Mouse (Mus musculus) heart, embryonic 11.5 days (tissue): ENCODE results near the gene Atg7. TPM values are rescaled to one million over a fixed set of nuclear protein-coding genes. Genes with fewer than 3 reads are reported as not detected.

Experiments used
- ATAC-seq: fragments of 200-750 bp; cut with Nextera tagmentation; replicated peaks from 2 replicates; pipeline ENCODE4 v1.8.0; 2017; ENCODE audit warnings: moderate library complexity; ENCODE audit not compliant: insufficient number of reproducible peaks, low FRiP score, low TSS enrichment
- H3K27ac ChIP-seq: fragments of 300-500 bp; sonication (generic); 2 replicates; pipeline ENCODE4 v1.5.1; 2014; ENCODE audit warnings: mild to moderate bottlenecking, low read depth, low read length
- H3K27me3 ChIP-seq: fragments of 300-500 bp; sonication (generic); 2 replicates; pipeline ENCODE4 v1.6.1; 2014; ENCODE audit warnings: mild to moderate bottlenecking, low read length, mixed read lengths; ENCODE audit not compliant: control insufficient read depth, insufficient read depth
- H3K36me3 ChIP-seq: fragments of 300-500 bp; sonication (generic); 2 replicates; pipeline ENCODE4 v1.6.1; 2014; ENCODE audit warnings: mild to moderate bottlenecking, low read length, moderate library complexity, mixed read lengths; ENCODE audit not compliant: control insufficient read depth, insufficient read depth
- H3K4me1 ChIP-seq: fragments of 300-500 bp; sonication (generic); 2 replicates; pipeline ENCODE4 v1.6.1; 2014; ENCODE audit warnings: low read length; ENCODE audit not compliant: control insufficient read depth, insufficient read depth
- H3K4me2 ChIP-seq: fragments of 300-500 bp; sonication (generic); 2 replicates; pipeline ENCODE4 v1.6.1; 2014; ENCODE audit warnings: mild to moderate bottlenecking, moderate library complexity
- H3K4me3 ChIP-seq: fragments of 300-500 bp; sonication (generic); 2 replicates; pipeline ENCODE4 v1.5.1; 2014; ENCODE audit warnings: low read depth, low read length
- H3K9ac ChIP-seq: fragments of 300-500 bp; sonication (generic); 2 replicates; pipeline ENCODE4 v1.6.1; 2014; ENCODE audit warnings: mild to moderate bottlenecking, low read depth, low read length, moderate library complexity
- H3K9me3 ChIP-seq: fragments of 300-500 bp; sonication (generic); replicated peaks from 2 replicates; pipeline ENCODE4 v1.6.1; 2016; ENCODE audit warnings: low read length; ENCODE audit not compliant: control insufficient read depth
- whole genome bisulfite sequencing: fragments of 180-500 bp; shearing (Covaris S2); extraction: QIAGEN DNeasy Blood & Tissue Kit; methylation state at CpG from one replicate; pipeline ENCODE4 v1.1.7; 2014; ENCODE audit not compliant: insufficient replicate concordance; 5-methylcytosine and 5-hydroxymethylcytosine counted together
- polyA plus RNA-seq: library from polyadenylated mRNA; unstranded; fragments of >200 nt; fragmentation: Nextera tagmentation; extraction: Ambion mirVana; gene quantifications from 2 replicates; pipeline ENCODE4 v1.2.1, GENCODE M21; 2014

The Atg7 gene
- polyA plus RNA-seq, 1 experiment from 2014 or later = 16.9 TPM

DNA sequence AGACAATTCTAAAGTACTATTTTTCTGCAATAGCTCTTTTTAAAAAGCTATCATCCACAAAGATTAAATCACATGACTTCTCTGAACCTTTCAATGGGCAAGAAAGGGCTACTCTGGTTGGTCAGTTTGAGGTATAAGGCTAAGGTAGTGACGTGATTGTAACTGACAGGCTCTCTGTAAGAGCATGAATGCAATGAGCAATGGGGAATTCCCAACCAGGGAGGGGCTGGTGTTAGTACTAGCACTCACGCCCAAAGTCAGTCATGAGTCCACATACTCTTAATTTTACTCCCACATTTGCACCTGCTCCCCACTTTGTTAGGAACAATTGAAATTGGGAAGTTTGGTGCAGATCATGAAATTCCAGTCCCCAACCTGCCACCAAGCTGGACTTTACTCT lies 147.2 kb downstream of the Atg7 start:
- H3K27ac ChIP-seq = no peak overlapping the region
- no peaks in the 10 kb centered on the region for H3K9me3 ChIP-seq
- no peak overlapping the region for H3K9ac ChIP-seq
- H3K4me3 ChIP-seq = no peak overlapping the region
- no peak for ATAC-seq
- WGBS = 81% methylated on average over 2 of the region's 2 CpGs
- no peaks in the 10 kb centered on the region for H3K4me1 ChIP-seq
- no peak overlapping the region for H3K4me2 ChIP-seq
- H3K27me3 ChIP-seq = no peaks in the 10 kb centered on the region
- H3K36me3 ChIP-seq = no peaks in the 10 kb centered on the region

DNA sequence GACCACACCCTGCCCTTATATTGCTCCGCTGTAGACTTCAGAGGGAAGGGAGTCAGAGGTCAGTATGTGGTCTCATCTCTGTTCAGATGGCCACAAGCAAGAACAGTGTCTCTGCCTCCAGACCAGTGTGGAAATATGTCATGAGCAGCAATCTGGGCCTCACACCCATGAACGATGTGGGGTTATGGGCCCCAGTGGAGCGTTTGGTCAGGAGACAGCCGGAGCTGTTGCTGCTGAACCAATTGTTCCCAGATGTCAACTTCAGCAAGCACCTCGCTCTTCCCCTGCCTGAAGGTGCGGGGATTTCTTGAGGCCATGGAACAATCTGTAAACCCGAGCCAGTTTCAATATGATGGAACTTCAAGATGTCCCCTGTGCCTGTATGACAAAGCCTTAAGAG lies 148.0 kb downstream of the Atg7 start:
- no peaks in the 10 kb centered on the region for H3K36me3 ChIP-seq
- H3K4me3 ChIP-seq = no peak overlapping the region
- H3K9me3 ChIP-seq = no peaks in the 10 kb centered on the region
- H3K27ac ChIP-seq = no peak overlapping the region
- H3K4me2 ChIP-seq = no peak overlapping the region
- H3K27me3 ChIP-seq = no peaks in the 10 kb centered on the region
- no peak overlapping the region for H3K9ac ChIP-seq
- WGBS = 77% methylated on average over 7 of the region's 7 CpGs
- H3K4me1 ChIP-seq = no peaks in the 10 kb centered on the region
- no peak for ATAC-seq

DNA sequence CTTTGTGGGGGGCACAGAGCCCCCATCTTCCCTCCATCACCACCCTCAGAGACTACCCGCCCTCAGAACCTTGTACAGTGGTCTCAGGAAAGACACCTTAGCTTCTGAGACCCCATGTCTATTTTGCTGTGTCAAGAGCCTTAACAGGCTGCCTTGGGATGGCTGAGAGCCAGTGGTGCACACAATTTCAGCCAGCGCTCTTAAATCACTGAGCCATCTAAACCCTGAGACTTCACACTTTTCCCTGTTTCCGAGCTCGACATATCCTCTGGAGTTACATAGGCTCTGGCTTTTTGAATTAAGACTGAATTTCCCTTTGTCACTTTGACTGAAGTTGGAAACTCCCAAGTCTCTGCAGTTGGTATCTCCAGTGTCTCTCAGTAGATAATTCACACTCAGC lies 148.9 kb downstream of the Atg7 start:
- no peak overlapping the region for H3K9ac ChIP-seq
- H3K4me3 ChIP-seq = no peak overlapping the region
- no peaks in the 10 kb centered on the region for H3K9me3 ChIP-seq
- H3K4me1 ChIP-seq = no peaks in the 10 kb centered on the region
- ATAC-seq = no peak
- WGBS = 76% methylated on average over 4 of the region's 4 CpGs
- H3K4me2 ChIP-seq = no peak overlapping the region
- no peaks in the 10 kb centered on the region for H3K36me3 ChIP-seq
- H3K27ac ChIP-seq = no peak overlapping the region
- no peaks in the 10 kb centered on the region for H3K27me3 ChIP-seq

DNA sequence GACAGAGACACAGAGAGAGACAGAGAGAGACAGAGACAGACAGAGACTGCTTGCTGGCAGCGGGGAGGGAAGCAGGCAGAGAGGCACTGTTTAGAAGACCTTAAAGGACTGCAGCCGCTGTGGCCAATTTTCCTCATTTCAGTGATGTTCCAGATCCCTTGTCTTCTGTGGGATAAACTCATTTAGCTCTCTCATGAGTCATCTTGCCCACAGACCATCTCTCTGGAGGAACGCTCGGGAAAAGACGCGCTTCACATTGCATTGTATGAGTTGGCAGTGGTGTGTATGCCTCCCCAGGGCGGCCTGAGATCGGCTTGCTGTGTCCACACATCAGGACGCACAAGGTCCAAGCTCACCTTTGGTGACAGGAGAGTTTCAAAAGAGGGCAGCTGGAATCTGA lies 151.8 kb downstream of the Atg7 start:
- H3K27ac ChIP-seq = no peak overlapping the region
- H3K9me3 ChIP-seq = no peaks in the 10 kb centered on the region
- 0 out of 2 replicates have a peak, but pooled peaks cover 3% of the 10 kb centered on the region for H3K4me1 ChIP-seq
- H3K4me2 ChIP-seq = no peak overlapping the region
- no peaks in the 10 kb centered on the region for H3K27me3 ChIP-seq
- H3K9ac ChIP-seq = no peak overlapping the region
- 89% methylated on average over 9 of the region's 9 CpGs for WGBS
- no peak for ATAC-seq
- no peaks in the 10 kb centered on the region for H3K36me3 ChIP-seq
- no peak overlapping the region for H3K4me3 ChIP-seq

DNA sequence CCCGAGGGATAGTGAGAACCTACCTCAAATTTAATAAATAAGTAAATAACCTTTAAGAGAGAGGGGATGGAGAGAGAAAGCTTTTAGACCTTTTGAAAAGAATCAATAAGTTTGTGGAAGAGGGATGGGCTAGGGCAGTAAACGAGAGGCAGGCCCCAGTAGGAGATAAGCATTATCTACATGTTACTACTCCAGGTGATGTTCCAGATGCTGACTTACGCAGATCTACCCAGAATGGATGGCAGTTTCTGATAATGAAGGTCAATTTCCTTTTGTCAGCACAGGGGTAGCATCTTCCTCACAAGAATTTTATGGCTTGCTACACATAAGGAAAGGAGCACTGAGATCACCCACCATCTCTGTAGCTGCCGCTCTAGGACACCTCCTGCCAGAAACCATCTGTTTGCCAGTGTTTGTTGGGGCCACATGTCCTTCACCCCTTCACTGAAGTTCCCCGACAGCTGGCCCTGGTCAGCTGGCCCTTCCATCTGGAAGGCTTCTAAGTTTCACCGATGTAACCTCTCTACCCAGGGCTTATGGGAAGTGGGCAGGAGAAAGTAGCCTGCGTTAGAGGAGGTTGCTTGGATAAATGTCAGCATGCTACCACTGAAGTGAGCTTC lies 152.9 kb downstream of the Atg7 start:
- Histone ChIP-seq H3K27me3 (no peaks in the 10 kb centered on the region), H3K4me2 (no peak overlapping the region), H3K36me3 (no peaks in the 10 kb centered on the region), H3K9me3 (no peaks in the 10 kb centered on the region), H3K4me3 (no peak overlapping the region), H3K4me1 (peaks cover 8% of the 10 kb centered on the region; the same call in 1 of the 2 replicates), H3K9ac (no peak overlapping the region), H3K27ac (no peak overlapping the region)
- no peak for ATAC-seq
- 72% methylated on average over 7 of the region's 7 CpGs for WGBS

DNA sequence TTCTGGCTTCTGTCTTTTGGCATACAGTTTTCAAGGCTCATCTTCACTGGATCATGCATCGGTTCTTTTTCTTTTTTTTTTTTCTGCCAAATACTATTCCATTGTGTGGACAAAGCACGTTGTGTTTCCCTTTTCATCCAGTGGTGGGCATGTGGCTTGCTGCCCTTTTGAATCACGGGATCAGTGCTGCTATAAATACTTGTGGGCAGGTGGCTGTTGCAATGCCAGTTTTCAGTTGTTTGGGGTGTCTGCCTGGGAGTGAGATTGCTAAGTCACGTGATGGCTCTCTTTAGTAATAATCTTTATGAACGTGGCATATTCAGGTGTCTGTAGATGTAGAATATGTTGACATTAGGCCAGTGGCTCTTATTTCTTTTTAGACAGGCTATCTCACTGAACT lies 155.0 kb downstream of the Atg7 start:
- H3K9me3 ChIP-seq = no peaks in the 10 kb centered on the region
- H3K4me2 ChIP-seq = no peak overlapping the region
- peaks cover 6% of the 10 kb centered on the region; the same call in 1 of the 2 replicates for H3K27me3 ChIP-seq
- H3K36me3 ChIP-seq = no peaks in the 10 kb centered on the region
- no peak overlapping the region for H3K27ac ChIP-seq
- peaks cover 15% of the 10 kb centered on the region for H3K4me1 ChIP-seq
- 73% methylated on average over 5 of the region's 5 CpGs for WGBS
- H3K4me3 ChIP-seq = no peak overlapping the region
- no peak for ATAC-seq
- no peak overlapping the region for H3K9ac ChIP-seq

DNA sequence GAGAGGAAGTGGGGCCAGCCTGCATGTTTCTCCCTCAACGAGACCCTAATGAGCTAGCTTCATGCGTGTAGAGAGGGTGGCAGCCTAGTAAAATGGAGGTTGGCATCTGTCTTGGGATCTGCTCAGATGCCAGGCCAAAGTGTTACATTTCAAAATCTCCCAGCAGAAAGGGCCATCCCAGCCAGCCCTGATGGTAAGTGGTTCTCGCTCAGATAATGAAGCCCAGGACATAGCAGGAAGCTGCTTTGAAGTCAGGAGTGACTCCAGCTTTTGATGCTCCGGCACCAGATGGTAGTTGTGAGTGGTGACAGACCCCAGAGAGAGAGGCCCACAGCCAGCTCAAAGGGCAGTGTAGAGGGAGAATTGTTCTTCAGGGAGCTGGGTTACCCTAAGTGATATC lies 155.8 kb downstream of the Atg7 start:
- Histone ChIP-seq H3K4me3 (no peak overlapping the region), H3K36me3 (no peaks in the 10 kb centered on the region), H3K9ac (no peak overlapping the region), H3K4me2 (no peak overlapping the region), H3K4me1 (peaks cover 15% of the 10 kb centered on the region), H3K27ac (no peak overlapping the region), H3K9me3 (no peaks in the 10 kb centered on the region), H3K27me3 (peaks cover 6% of the 10 kb centered on the region; the same call in 1 of the 2 replicates)
- 37% methylated on average over 4 of the region's 4 CpGs for WGBS
- no peak for ATAC-seq

DNA sequence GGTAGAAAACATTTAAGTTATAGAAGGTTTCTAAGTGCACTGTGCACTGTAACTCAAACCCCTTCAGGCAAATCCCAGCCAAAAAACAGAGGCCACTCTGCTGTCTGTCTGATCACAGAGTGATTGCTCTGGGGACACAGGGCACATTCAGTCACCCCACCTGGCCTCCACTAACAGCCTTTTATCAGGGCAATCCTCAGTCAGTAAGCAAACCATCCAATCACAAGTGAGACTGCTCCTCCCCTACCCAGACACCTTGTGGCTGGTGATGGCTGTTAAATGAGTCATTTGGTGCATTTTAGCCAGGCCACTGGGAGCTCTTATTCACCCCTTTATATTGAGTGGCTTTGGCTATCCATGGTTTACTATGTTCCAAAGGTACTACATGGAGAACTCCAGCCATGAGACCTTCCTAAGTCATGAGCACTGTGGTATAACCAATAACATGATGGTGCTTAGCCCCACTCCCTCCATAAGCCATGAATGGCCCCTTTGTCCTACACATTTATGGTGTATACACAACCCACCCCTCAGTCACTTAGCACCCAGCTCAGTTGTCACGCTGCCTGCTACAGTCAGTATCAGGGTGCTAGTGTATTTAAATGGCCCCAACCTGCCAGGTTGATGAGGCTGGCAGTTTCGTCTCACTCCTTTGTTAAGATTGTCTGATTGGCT lies 157.5 kb downstream of the Atg7 start:
- WGBS = 21% methylated on average over 2 of the region's 2 CpGs
- peak; percentile 31; the same call in 1 of the 2 replicates for ATAC-seq
- no peak overlapping the region for H3K9ac ChIP-seq
- H3K9me3 ChIP-seq = no peaks in the 10 kb centered on the region
- peaks cover 6% of the 10 kb centered on the region; the same call in 1 of the 2 replicates for H3K27me3 ChIP-seq
- no peak overlapping the region for H3K4me3 ChIP-seq
- no peak overlapping the region for H3K4me2 ChIP-seq
- no peak overlapping the region for H3K27ac ChIP-seq
- H3K4me1 ChIP-seq = peaks cover 15% of the 10 kb centered on the region
- no peaks in the 10 kb centered on the region for H3K36me3 ChIP-seq
